Mouse (Mus musculus) Patski (cell line): ENCODE data around the gene Gpr165. TPM values are rescaled to one million over a fixed set of nuclear protein-coding genes. Genes with fewer than 3 reads are reported as not detected.

Experiments used
- ATAC-seq: fragments of 100-300 bp; one replicate; pipeline ENCODE4 v1.8.0; 2021
- CTCF ChIA-PET: fragments of 350-600 bp; sonication (Branson Sonifier 250); formaldehyde crosslinking; loops from one replicate; lab custom pipeline; 2022; ENCODE audit warnings: inconsistent platforms; lab: Charles Lee
- POLR2A ChIA-PET: fragments of 350-600 bp; sonication (Branson Sonifier 250); formaldehyde crosslinking; loops from one replicate; lab custom pipeline; 2022; ENCODE audit warnings: antibody characterized with exemption, inconsistent platforms; lab: Charles Lee
- DNase-seq: peaks from one replicate; pipeline ENCODE4 v3.0.0-alpha.2; 2011; ENCODE audit warnings: low read depth, low spot score
- H3K27me3 ChIP-seq: fragments of 371-371 bp; one replicate; pipeline ENCODE4 v1.5.1; 2021
- CTCF ChIP-seq: fragments of 100-300 bp; IDR thresholded peaks from one replicate; pipeline ENCODE4 v1.5.1; 2021
- in situ Hi-C: fragments of 300-500 bp; cut with MboI; formaldehyde crosslinking; loops from 3 replicates; pipeline ENCODE4 v1.11.1; 2018; ENCODE audit warnings: low pct_unique_long_range_greater_than_20kb, mixed read lengths
- polyA plus RNA-seq: library from polyadenylated mRNA; unstranded; gene quantifications from one replicate; pipeline ENCODE4 v1.2.3, GENCODE M21; 2021

Gene Gpr165
- polyA plus RNA-seq = not detected

- ChIA-PET CTCF (no interaction called here), POLR2A (no interaction called here)
- in situ Hi-C loops = no loop called here
- DNase-seq = no peak
- ATAC-seq = no peak
- no peak for TF ChIP-seq CTCF
- peaks cover 87% of the 10 kb centered on the region for H3K27me3 ChIP-seq
These were observed at the start of gene Gpr165 for GRCm38 (mm10) chrX:96712907-96713774. Gene Gpr165 (plus strand): TSS chrX:96713441.

GRCm38 (mm10) chrX:96674871-96675270, 38.4 kb upstream of the Gpr165 start:
- in situ Hi-C loops = no loop called here
- POLR2A ChIA-PET = no interaction called here
- DNase-seq = no peak
- CTCF ChIA-PET = no interaction called here
- ATAC-seq = no peak
- TF ChIP-seq CTCF = no peak
- H3K27me3 ChIP-seq = peaks cover 39% of the 10 kb centered on the region
